Mouse (Mus musculus): ENCODE data around the gene Maml3.
A peak's percentile ranks its signal among the peaks of the same experiment; 100 is the strongest.

The Maml3 gene

GRCm38 (mm10) chr3:51871346-51871745 lies 233.5 kb downstream of the Maml3 start:
- no peak for DNase-seq (ENCODE audit: low spot score)

- DNase-seq (ENCODE audit: low spot score) = peak; percentile 43
Observed at GRCm38 (mm10) chr3:51869980-51870379, 234.9 kb downstream of the Maml3 start.

GRCm38 (mm10) chr3:51868857-51869256 lies 236.0 kb downstream of the Maml3 start:
- DNase-seq (ENCODE audit: low spot score) = no peak

- DNase-seq (ENCODE audit: low spot score) = no peak
Observed at GRCm38 (mm10) chr3:51866446-51866845, 238.4 kb downstream of the Maml3 start.

- no peak for DNase-seq (ENCODE audit: low spot score)
Observed at GRCm38 (mm10) chr3:51861631-51862030, 243.2 kb downstream of the Maml3 start.

- DNase-seq (ENCODE audit: low spot score) = no peak
Observed at GRCm38 (mm10) chr3:51860458-51860857, 244.4 kb downstream of the Maml3 start.

GRCm38 (mm10) chr3:51859208-51859607 lies 245.7 kb downstream of the Maml3 start:
- no peak for DNase-seq (ENCODE audit: low spot score)

- DNase-seq (ENCODE audit: low spot score) = no peak
Observed at GRCm38 (mm10) chr3:51854152-51854551, 250.7 kb downstream of the Maml3 start.

GRCm38 (mm10) chr3:51853610-51854009 lies 251.3 kb downstream of the Maml3 start:
- no peak for DNase-seq (ENCODE audit: low spot score)

- DNase-seq (ENCODE audit: low spot score) = no peak
Observed at GRCm38 (mm10) chr3:51852692-51853091, 252.2 kb downstream of the Maml3 start.

- DNase-seq (ENCODE audit: low spot score) = no peak
Observed at GRCm38 (mm10) chr3:51851596-51851995, 253.3 kb downstream of the Maml3 start.

GRCm38 (mm10) chr3:51849462-51849861 lies 255.4 kb downstream of the Maml3 start:
- DNase-seq (ENCODE audit: low spot score) = no peak

- DNase-seq (ENCODE audit: low spot score) = no peak
Observed at GRCm38 (mm10) chr3:51847262-51847661, 257.6 kb downstream of the Maml3 start.

GRCm38 (mm10) chr3:51844255-51844654 lies 260.6 kb downstream of the Maml3 start:
- no peak for DNase-seq (ENCODE audit: low spot score)

- DNase-seq (ENCODE audit: low spot score) = no peak
Observed at GRCm38 (mm10) chr3:51842140-51842539, 262.7 kb downstream of the Maml3 start.

GRCm38 (mm10) chr3:51841598-51841997 lies 263.3 kb downstream of the Maml3 start:
- DNase-seq (ENCODE audit: low spot score) = no peak

GRCm38 (mm10) chr3:51841177-51841576 lies 263.7 kb downstream of the Maml3 start:
- no peak for DNase-seq (ENCODE audit: low spot score)

GRCm38 (mm10) chr3:51840095-51840805 lies 264.6 kb downstream of the Maml3 start:
- no peak for DNase-seq (ENCODE audit: low spot score)

- no peak for DNase-seq (ENCODE audit: low spot score)
Observed at GRCm38 (mm10) chr3:51839353-51839715, 265.5 kb downstream of the Maml3 start.

- DNase-seq (ENCODE audit: low spot score) = no peak
Observed at GRCm38 (mm10) chr3:51838696-51839352, 266.1 kb downstream of the Maml3 start.

- DNase-seq (ENCODE audit: low spot score) = no peak
Observed at GRCm38 (mm10) chr3:51832985-51833384, 271.9 kb downstream of the Maml3 start.

GRCm38 (mm10) chr3:51830821-51831429 lies 274.0 kb downstream of the Maml3 start:
- no peak for DNase-seq (ENCODE audit: low spot score)

GRCm38 (mm10) chr3:51825530-51825929 lies 279.3 kb downstream of the Maml3 start:
- DNase-seq (ENCODE audit: low spot score) = no peak

Measured in layer of hippocampus, adult 11-12 months (tissue).